Mouse (Mus musculus): ENCODE data around the gene Gm20696. TPM values are rescaled to one million over a fixed set of nuclear protein-coding genes. Genes with fewer than 3 reads are reported as not detected.

Gm20696 gene
- total and polyA plus RNA-seq, 3 experiments, result 0.59 TPM; not detected in 2

- Histone ChIP-seq H3K9me3 (replicated peaks; ENCODE audit: low read length) (no peaks in the 10 kb centered on the region), H3K4me2 (ENCODE audit: insufficient read depth, low read depth, poor library complexity, severe bottlenecking) (no peak overlapping the region), H3K4me3 (replicated peaks in 1 of 3; ENCODE audit: low read depth in 2 of 3, low read length in 2 of 3, poor library complexity in 1 of 3) (no peak overlapping the region), H3K79me2 (replicated peaks; ENCODE audit: control insufficient read depth, extremely low read depth, insufficient read depth, poor library complexity, severe bottlenecking) (peaks cover 14% of the 10 kb centered on the region), H3K4me1 (ENCODE audit: control insufficient read depth in 1 of 2, insufficient read depth in 2 of 2) (peaks cover 29 to 59% of the 10 kb centered on the region in 2 experiments), H3K27me3 (replicated peaks) (no peaks in the 10 kb centered on the region), H3K27ac (ENCODE audit: insufficient read depth, low read depth) (no peak overlapping the region), H3K36me3 (replicated peaks in 1 of 2; ENCODE audit: control insufficient read depth in 1 of 2, insufficient read depth in 1 of 2, low read length in 1 of 2) (peaks cover 2% of the 10 kb centered on the region in 2 experiments), H3K9ac (ENCODE audit: insufficient read depth, low read depth) (no peak overlapping the region)
- TF ChIP-seq HCFC1 (IDR thresholded peaks at IDR 0.05; ENCODE audit: low read depth, low read length) (no peak), NRF1 (IDR thresholded peaks at IDR 0.05; ENCODE audit: low read depth, low read length) (no peak), IRF4 (IDR thresholded peaks at IDR 0.05; ENCODE audit: low read depth, low read length) (no peak)
- dilution Hi-C loops (cut with MboI; ENCODE audit: extremely low pct_ligation_motif_present, extremely low pct_unique_long_range_greater_than_20kb, low sequenced_read_pairs) (no loop called here), in situ Hi-C loops (cut with MboI; ENCODE audit: low pct_ligation_motif_present, low pct_unique_long_range_greater_than_20kb, low sequenced_read_pairs) (no loop called here)
- DNase-seq (ENCODE audit: extremely low read depth), result no peak
Measured at GRCm38 (mm10) chr6:99333127-99333526, 333.5 kb downstream of the Gm20696 start.

GRCm38 (mm10) chr6:99330169-99330568 is 336.4 kb downstream of the Gm20696 start:
- Histone ChIP-seq H3K4me2 (ENCODE audit: insufficient read depth, low read depth, poor library complexity, severe bottlenecking) (no peak overlapping the region), H3K4me3 (replicated peaks in 1 of 3; ENCODE audit: low read depth in 2 of 3, low read length in 2 of 3, poor library complexity in 1 of 3) (no peak overlapping the region), H3K4me1 (ENCODE audit: control insufficient read depth in 1 of 2, insufficient read depth in 2 of 2) (peaks cover 27 to 36% of the 10 kb centered on the region in 2 experiments), H3K79me2 (replicated peaks; ENCODE audit: control insufficient read depth, extremely low read depth, insufficient read depth, poor library complexity, severe bottlenecking) (peaks cover 8% of the 10 kb centered on the region), H3K27me3 (replicated peaks) (no peaks in the 10 kb centered on the region), H3K9me3 (replicated peaks; ENCODE audit: low read length) (no peaks in the 10 kb centered on the region), H3K9ac (ENCODE audit: insufficient read depth, low read depth) (no peak overlapping the region), H3K36me3 (replicated peaks in 1 of 2; ENCODE audit: control insufficient read depth in 1 of 2, insufficient read depth in 1 of 2, low read length in 1 of 2) (peaks cover 2% of the 10 kb centered on the region in 2 experiments), H3K27ac (ENCODE audit: insufficient read depth, low read depth) (no peak overlapping the region)
- no peak for TF ChIP-seq USF1 (IDR thresholded peaks at IDR 0.05; ENCODE audit: low read depth, low read length)
- no peak for TF ChIP-seq HCFC1 (IDR thresholded peaks at IDR 0.05; ENCODE audit: low read depth, low read length)
- TF ChIP-seq MYC (IDR thresholded peaks at IDR 0.05; ENCODE audit: low read depth, low read length), result no peak
- TF ChIP-seq MEF2A (IDR thresholded peaks at IDR 0.05; ENCODE audit: borderline replicate concordance, low read depth, low read length), result no peak
- TF ChIP-seq JUN (IDR thresholded peaks at IDR 0.05; ENCODE audit: insufficient read depth, low read depth, low read length), result no peak
- no peak for TF ChIP-seq POLR2AphosphoS2 (IDR thresholded peaks at IDR 0.05; ENCODE audit: low read depth, low read length)
- TF ChIP-seq MXI1 (IDR thresholded peaks at IDR 0.05; ENCODE audit: low read depth, low read length), result no peak
- no peak for TF ChIP-seq ZMIZ1 (IDR thresholded peaks at IDR 0.05; ENCODE audit: low read depth, low read length)
- no peak for TF ChIP-seq MAFK (IDR thresholded peaks at IDR 0.05; ENCODE audit: insufficient replicate concordance, low read length)
- TF ChIP-seq ELF1 (IDR thresholded peaks at IDR 0.05; ENCODE audit: low read depth, low read length), result no peak
- TF ChIP-seq TCF12 (IDR thresholded peaks at IDR 0.05; ENCODE audit: low read depth, low read length), result no peak
- dilution Hi-C loops (cut with MboI; ENCODE audit: extremely low pct_ligation_motif_present, extremely low pct_unique_long_range_greater_than_20kb, low sequenced_read_pairs), result no loop called here
- in situ Hi-C loops (cut with MboI; ENCODE audit: low pct_ligation_motif_present, low pct_unique_long_range_greater_than_20kb, low sequenced_read_pairs), result no loop called here
- no peak for DNase-seq (ENCODE audit: extremely low read depth)

GRCm38 (mm10) chr6:99328634-99329033 is 338.0 kb downstream of the Gm20696 start:
- H3K79me2 ChIP-seq (replicated peaks; ENCODE audit: control insufficient read depth, extremely low read depth, insufficient read depth, poor library complexity, severe bottlenecking), result peaks cover 12% of the 10 kb centered on the region
- H3K4me2 ChIP-seq (ENCODE audit: insufficient read depth, low read depth, poor library complexity, severe bottlenecking), result no peak overlapping the region
- no peak overlapping the region for H3K9ac ChIP-seq (ENCODE audit: insufficient read depth, low read depth)
- no peak overlapping the region for H3K27ac ChIP-seq (ENCODE audit: insufficient read depth, low read depth)
- dilution Hi-C loops (cut with MboI; ENCODE audit: extremely low pct_ligation_motif_present, extremely low pct_unique_long_range_greater_than_20kb, low sequenced_read_pairs), result no loop called here
- H3K4me3 ChIP-seq (replicated peaks in 1 of 3; ENCODE audit: low read depth in 2 of 3, low read length in 2 of 3, poor library complexity in 1 of 3), result no peak overlapping the region
- in situ Hi-C loops (cut with MboI; ENCODE audit: low pct_ligation_motif_present, low pct_unique_long_range_greater_than_20kb, low sequenced_read_pairs), result no loop called here
- peaks cover 19 to 23% of the 10 kb centered on the region in 2 experiments for H3K4me1 ChIP-seq (ENCODE audit: control insufficient read depth in 1 of 2, insufficient read depth in 2 of 2)
- H3K27me3 ChIP-seq (replicated peaks), result no peaks in the 10 kb centered on the region
- DNase-seq (ENCODE audit: extremely low read depth), result no peak
- TF ChIP-seq RCOR1 (conservative IDR thresholded peaks at IDR 0.05; ENCODE audit: low read depth, low read length), result no peak
- TF ChIP-seq POLR2AphosphoS2 (IDR thresholded peaks at IDR 0.05; ENCODE audit: low read depth, low read length), result no peak
- TF ChIP-seq CHD2 (IDR thresholded peaks at IDR 0.05; ENCODE audit: low read length), result no peak
- TF ChIP-seq ETS1 (conservative IDR thresholded peaks at IDR 0.05; ENCODE audit: low read depth, low read length), result no peak
- TF ChIP-seq CHD1 (IDR thresholded peaks at IDR 0.05; ENCODE audit: low read depth, low read length), result no peak
- no peak for TF ChIP-seq IRF4 (IDR thresholded peaks at IDR 0.05; ENCODE audit: low read depth, low read length)
- TF ChIP-seq BHLHE40 (IDR thresholded peaks at IDR 0.05; ENCODE audit: low read depth, low read length), result no peak
- no peak for TF ChIP-seq USF1 (IDR thresholded peaks at IDR 0.05; ENCODE audit: low read depth, low read length)
- TF ChIP-seq ELF1 (IDR thresholded peaks at IDR 0.05; ENCODE audit: low read depth, low read length), result no peak
- no peak for TF ChIP-seq E2F4 (IDR thresholded peaks at IDR 0.05; ENCODE audit: insufficient replicate concordance, low read depth, low read length)
- no peak for TF ChIP-seq JUN (IDR thresholded peaks at IDR 0.05; ENCODE audit: insufficient read depth, low read depth, low read length)
- no peak for TF ChIP-seq MYC (IDR thresholded peaks at IDR 0.05; ENCODE audit: low read depth, low read length)
- TF ChIP-seq ZMIZ1 (IDR thresholded peaks at IDR 0.05; ENCODE audit: low read depth, low read length), result no peak
- H3K36me3 ChIP-seq (replicated peaks in 1 of 2; ENCODE audit: control insufficient read depth in 1 of 2, insufficient read depth in 1 of 2, low read length in 1 of 2), result peaks cover 2% of the 10 kb centered on the region in 2 experiments
- no peaks in the 10 kb centered on the region for H3K9me3 ChIP-seq (replicated peaks; ENCODE audit: low read length)
